Mouse (Mus musculus): ENCODE data around the gene Mfsd4b1.

Mfsd4b1 gene

GRCm38 (mm10) chr10:40024554-40025428 lies at the start of gene Mfsd4b1:
Mfsd4b1 (minus strand) TSS chr10:40025268.
- DNase-seq (ENCODE audit: low read depth): peak; percentile 87

- no peak for DNase-seq (ENCODE audit: low read depth)
Measured at GRCm38 (mm10) chr10:40073608-40074007, 48.5 kb upstream of the Mfsd4b1 start.

- DNase-seq (ENCODE audit: low read depth): peak; percentile 15
Measured at GRCm38 (mm10) chr10:40070684-40071083, 45.6 kb upstream of the Mfsd4b1 start.

GRCm38 (mm10) chr10:40069270-40069669 lies 44.2 kb upstream of the Mfsd4b1 start:
- DNase-seq (ENCODE audit: low read depth): peak; percentile 20

DNA sequence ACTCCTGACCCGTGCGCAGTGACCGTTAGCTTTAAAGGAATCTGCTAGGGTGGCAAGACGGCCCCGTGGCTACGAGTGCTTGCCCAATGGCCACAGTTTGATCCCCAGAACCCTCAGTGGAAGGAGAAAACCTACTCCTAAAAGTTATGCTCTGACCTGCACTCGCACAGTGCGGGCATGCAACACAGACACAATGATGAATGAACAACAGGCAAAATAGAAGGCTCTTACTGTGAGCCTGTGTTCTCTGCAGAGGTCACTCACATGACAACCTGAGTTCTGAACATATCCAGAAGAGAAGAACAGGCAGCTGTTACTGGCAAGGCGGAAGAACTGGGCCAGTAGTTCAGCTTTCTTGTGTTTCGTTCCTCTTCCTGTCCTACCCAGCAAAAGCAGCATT lies 43.5 kb upstream of the Mfsd4b1 start:
- peak; percentile 26 for DNase-seq (ENCODE audit: low read depth)

DNA sequence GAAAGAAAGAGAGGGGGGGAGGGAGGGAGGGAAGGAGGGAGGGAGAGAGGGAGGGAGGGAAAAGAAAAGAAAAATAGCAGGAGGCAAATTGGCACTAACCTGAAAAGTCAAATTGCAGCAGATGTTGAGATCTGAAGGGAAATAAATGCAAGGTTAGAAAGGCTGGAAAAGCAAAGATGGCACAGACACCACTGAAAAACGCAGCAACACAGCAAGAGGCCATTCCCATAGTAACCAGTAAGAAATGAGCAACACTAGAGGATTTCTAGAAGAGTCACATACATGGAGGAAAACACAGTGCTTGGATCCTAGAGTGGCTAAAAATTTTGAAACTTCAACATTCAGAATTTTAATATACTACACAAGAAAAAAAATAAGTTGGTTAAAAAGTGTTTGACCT lies 42.5 kb upstream of the Mfsd4b1 start:
- DNase-seq (ENCODE audit: low read depth): no peak

DNA sequence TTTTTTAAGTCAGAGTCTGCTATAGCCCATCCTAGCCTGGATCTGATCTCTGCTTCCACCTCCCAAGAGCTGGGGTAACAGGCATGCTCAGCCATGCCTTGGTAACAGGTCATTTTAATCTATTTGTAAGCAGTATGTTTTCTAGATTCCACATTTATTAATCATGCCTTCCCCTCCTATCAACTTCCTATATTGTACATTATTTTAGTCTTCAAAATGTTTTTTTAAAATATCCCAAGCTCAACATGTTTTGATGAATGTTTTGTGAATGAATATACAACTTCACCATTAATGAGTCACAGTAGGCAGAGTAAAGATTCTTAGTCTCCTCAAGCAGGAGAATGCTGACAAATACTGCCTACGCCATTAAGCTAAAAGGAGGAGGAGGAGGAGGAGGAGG lies 42.0 kb upstream of the Mfsd4b1 start:
- DNase-seq (ENCODE audit: low read depth): no peak

GRCm38 (mm10) chr10:40065357-40065756 lies 40.3 kb upstream of the Mfsd4b1 start:
- DNase-seq (ENCODE audit: low read depth): no peak

- no peak for DNase-seq (ENCODE audit: low read depth)
Measured at GRCm38 (mm10) chr10:40063291-40063890, 38.3 kb upstream of the Mfsd4b1 start.

- DNase-seq (ENCODE audit: low read depth): no peak
Measured at GRCm38 (mm10) chr10:40062812-40063211, 37.7 kb upstream of the Mfsd4b1 start.

DNA sequence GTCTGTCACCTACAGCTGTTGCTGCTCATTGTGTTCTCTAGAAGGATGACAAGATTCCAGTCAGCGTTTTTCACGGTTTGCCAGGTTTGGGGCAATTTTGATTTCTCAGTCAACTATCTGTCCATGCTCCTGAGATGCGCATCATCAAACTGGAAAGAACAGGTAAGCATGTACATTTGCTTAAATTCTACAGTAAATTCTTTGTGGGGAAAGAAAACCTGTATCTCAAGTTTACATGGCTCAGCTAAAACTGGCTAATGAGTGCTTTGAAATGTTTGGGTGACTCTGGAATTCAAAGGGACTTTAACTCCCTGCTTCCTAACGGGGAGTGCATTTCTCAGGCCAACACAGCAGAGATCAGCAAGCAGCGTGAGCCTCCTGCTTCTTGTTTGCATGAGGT lies 36.9 kb upstream of the Mfsd4b1 start:
- DNase-seq (ENCODE audit: low read depth): no peak

- no peak for DNase-seq (ENCODE audit: low read depth)
Measured at GRCm38 (mm10) chr10:40058786-40059120, 33.7 kb upstream of the Mfsd4b1 start.

DNA sequence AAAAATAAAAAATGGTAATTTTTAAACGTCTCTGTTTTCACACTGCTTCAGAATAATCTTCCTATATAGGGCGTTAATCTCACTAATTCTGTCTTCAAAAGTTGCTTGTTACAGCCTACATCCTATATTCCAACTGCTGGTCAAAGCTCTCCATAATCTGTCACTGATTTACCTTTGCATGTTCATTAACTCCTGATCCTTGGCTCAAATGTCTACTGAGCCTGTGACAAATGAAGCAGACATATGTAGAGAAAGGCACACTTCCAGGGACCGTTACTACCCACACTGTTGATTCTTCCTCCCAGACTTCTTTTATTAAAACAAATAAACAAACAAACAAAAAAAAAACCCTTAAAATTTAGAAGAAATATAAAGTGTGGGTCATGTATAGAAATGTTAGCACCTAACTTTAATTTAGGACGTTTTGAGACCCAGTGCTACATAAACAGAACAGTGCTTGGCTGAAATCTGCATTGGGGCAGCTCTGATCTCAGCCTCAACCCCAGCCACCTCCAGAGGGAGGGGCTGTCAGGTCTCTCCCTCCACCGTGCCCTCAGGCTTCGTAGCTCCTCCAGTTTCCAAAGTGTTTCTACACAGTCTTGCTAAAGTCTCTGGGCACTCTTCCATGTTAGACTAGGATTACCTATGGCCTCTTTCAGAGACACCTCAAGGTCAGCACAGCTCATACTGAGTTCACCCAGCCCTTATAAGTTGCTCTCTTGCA lies 33.2 kb upstream of the Mfsd4b1 start:
- DNase-seq (ENCODE audit: low read depth): no peak

GRCm38 (mm10) chr10:40057615-40058014 lies 32.5 kb upstream of the Mfsd4b1 start:
- DNase-seq (ENCODE audit: low read depth): no peak

GRCm38 (mm10) chr10:40054455-40054854 lies 29.4 kb upstream of the Mfsd4b1 start:
- DNase-seq (ENCODE audit: low read depth): no peak

DNA sequence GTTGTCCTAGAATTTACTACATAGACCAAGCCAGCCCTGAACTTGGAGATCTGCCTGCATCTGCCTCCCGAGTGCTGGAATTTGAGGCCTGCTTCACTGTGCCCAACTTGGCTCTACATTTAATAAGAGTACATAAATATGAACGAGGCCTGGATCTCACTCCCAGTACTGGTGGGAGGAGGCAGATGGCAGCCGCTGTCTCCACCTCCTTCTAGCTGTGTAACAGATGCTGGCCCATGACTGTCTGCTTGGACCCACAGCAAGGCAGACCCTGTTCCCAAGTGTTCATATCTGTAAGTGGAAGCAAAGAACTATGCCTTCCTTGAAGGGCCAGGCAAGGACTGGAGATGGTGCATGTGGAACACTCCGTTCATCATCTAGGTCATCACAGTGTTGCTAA lies 28.8 kb upstream of the Mfsd4b1 start:
- DNase-seq (ENCODE audit: low read depth): no peak

DNA sequence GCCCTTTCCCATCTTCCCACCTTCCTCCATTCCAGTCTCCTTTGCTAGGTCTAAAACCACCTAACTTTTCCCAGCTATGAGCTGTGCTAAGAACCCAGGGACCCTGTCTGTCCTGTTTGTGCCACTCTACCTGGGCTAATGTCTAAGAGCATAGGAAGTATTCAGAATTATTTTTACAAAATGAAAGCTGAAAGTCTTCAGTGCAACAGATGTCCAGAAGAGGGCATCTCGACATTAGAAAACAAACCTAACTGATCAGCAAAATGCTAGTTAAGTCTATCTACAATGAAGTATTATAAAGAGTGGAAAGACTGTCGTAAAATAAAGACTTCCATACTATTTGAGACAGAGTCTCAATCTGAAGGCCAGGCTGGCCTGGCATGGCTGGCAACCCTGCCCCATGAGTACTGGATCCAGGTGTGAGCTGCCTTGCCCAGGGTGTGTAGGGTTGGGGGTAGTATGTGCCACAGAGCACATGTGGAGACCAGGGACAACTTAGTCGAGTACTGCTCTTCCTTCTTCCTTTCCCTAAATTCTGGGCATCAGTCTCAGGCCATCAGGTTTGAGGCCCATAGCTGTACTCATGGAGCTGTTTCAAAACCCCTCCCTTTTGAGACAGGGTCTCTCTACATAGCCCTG lies 28.3 kb upstream of the Mfsd4b1 start:
- DNase-seq (ENCODE audit: low read depth): peak; percentile 79

DNA sequence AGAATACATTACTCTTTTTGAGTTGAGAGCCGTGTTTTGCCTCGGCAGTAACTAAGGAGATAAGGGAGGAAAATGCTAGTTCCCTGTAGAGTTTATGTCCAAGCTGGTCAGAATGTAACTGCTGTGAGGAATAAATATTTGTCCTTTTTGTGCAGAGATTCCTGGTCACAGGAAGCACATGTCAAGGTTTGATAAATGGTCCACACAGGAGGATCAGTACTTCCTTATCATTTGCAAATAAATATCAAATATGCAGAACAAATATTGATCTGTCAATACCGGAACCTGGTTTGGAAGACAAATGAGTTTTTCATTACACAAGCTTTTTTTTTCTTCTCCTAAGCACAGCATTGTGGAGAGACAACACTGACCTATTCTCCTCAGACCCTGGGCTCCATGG lies 26.9 kb upstream of the Mfsd4b1 start:
- DNase-seq (ENCODE audit: low read depth): no peak

DNA sequence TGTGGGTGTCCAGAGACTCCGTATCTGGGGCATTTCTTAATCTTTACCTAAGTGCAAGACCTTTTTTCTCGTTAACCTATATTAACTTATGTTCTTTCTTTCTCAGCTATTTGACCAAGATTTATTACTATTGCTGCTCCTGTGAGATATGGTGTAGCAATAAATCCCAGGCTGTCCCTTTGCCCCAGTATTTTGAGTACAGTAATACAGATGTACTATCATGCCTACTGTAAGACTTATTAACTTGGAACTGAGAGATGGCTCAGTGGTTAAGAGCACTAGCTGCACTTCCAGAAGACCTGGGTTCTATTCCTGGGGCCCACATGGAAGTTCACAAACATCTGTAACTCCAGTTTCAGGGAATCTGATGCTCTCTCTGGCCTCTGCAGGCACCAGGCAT lies 25.7 kb upstream of the Mfsd4b1 start:
- no peak for DNase-seq (ENCODE audit: low read depth)

DNA sequence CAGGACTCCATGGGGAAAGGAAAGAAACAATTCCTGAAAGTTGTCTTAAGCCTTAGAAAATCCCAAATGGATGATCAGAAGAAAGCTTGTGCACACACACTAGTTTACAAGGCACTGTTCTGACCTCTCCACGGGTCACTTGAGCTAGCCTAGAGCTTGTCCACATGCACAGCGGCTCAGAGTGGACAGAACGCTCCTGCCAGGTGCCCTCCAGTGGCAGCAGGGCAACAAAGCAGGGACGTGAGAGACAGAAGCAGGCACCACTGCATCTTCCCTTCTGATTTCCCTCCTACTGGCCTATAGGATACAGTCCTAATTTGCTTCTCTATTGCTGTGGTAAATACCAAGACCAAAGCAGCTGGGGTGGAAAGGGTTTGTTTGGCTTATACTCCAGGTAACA lies 16.3 kb upstream of the Mfsd4b1 start:
- DNase-seq (ENCODE audit: low read depth): no peak

DNA sequence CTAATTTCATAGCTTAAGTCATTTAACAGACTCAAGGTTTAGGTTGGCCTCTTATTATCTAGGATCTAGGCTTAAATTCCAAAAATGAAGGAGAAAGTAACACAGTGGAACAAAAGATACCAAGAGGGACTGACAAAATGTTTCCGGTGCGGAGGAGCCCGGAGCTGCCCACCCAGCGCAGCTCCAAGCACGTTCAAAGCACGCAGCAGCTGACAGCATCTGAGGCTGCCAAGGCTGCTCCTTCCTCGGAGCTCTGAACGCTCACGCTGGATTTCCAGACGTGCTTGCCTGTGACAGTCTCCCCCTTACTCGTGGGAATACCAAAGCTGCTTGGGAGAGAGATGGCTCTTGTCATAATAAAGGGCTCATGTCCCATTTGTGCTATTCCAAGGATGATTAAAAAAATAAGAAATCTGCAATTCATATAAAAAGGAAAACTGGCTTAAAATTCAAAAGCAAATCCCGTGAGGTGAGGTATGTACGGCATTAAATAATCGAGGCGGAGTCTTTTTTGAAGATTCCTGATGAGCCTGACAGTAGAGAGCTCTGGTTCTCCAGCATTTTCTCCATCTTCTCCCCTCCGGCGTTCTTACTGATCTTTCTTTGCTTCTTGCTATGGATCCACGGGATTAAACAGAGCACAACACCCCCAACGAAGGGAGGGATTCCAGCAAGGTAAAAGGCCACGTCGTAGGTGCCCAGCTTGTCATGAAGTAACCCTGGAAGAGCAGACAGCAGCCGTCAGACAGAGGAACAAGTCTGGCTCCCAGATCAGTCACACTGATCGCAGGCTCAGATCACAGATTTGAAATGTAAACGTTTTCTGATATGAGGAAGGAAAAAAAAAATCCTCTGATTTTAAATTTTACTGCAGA lies 11.9 kb upstream of the Mfsd4b1 start:
- DNase-seq (ENCODE audit: low read depth): no peak

GRCm38 (mm10) chr10:40034956-40035355 lies 9.9 kb upstream of the Mfsd4b1 start:
- no peak for DNase-seq (ENCODE audit: low read depth)
